ENCODE assay signal across 9 mouse cellular contexts in the genomic region with DNA sequence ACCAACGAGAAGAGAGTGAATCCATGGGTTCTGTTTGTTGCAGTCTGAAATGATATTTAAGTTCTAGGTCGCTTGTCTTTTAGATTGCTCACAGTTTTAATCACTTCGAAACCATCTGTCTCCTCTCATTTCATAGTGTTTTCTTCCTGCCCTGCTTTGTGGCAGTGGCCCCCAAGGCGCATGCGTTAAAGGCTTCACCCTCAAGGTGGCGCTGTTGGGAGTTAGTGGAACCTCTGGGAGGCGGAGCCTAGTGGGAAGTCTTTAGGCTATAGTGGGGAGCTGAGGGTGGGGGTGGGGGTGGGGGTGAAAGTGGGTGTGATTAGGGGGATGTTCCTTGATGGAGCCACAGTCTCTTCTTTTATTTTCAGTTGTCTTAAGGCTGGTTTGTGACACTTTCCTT.
DNase-seq lines count a peak whose midpoint lies in the region; ATAC-seq lines count a peak whose summit lies in the region.
"Had no signal": no experiment of that assay in that cellular context is flagged by ENCODE, and none has a peak within 500 bp of the region (broad histone marks: within the 10 kb centered on the region; RNA-seq: fewer than 3 reads in every experiment).

No protein-coding gene starts in this region.

- no peaks in the 10 kb centered on the region for H3K9me3 ChIP-seq in kidney, embryonic 14.5 days (ENCODE audit: control insufficient read depth, low read length)
- H3K9me3 ChIP-seq: limb, embryonic 13.5 days had no signal

- H3K36me3 ChIP-seq in kidney, embryonic 14.5 days (ENCODE audit: control insufficient read depth, insufficient read depth, low read length), result no peaks in the 10 kb centered on the region
- H3K36me3 ChIP-seq: limb, embryonic 13.5 days had no signal

- H3K4me1 ChIP-seq in kidney, embryonic 14.5 days (ENCODE audit: control insufficient read depth, insufficient read depth, low read length), result peaks cover 12% of the 10 kb centered on the region

- no peak overlapping the region for H3K4me2 ChIP-seq in kidney, embryonic 14.5 days (replicated peaks; ENCODE audit: low read depth, low read length)
- H3K4me2 ChIP-seq: limb, embryonic 13.5 days had no signal

- 55% methylated on average over 7 of the region's 7 CpGs for WGBS in kidney, embryonic 14.5 days

- H3K27me3 ChIP-seq in kidney, embryonic 14.5 days (ENCODE audit: control insufficient read depth, insufficient read depth, low read length), result peaks cover 2% of the 10 kb centered on the region

- H3K4me3 ChIP-seq in kidney, embryonic 14.5 days (ENCODE audit: low read length), result no peak overlapping the region
- H3K4me3 ChIP-seq: limb, embryonic 13.5 days had no signal

- no peak for ATAC-seq in kidney, embryonic 14.5 days (ENCODE audit: low FRiP score, low TSS enrichment)
- no peak for ATAC-seq in erythroblast, adult 5-6 weeks (replicated peaks; ENCODE audit: low FRiP score, poor library complexity, severe bottlenecking)

- no peak overlapping the region for H3K9ac ChIP-seq in kidney, embryonic 14.5 days (ENCODE audit: low read depth, low read length)
- H3K9ac ChIP-seq: limb, embryonic 13.5 days had no signal

- no peak overlapping the region for H3K27ac ChIP-seq in kidney, embryonic 14.5 days (ENCODE audit: low read depth, low read length)
- H3K27ac ChIP-seq: limb, embryonic 13.5 days had no signal

- DNase-seq in kidney, adult 18-20 months, result peak; percentile 39
- peak; percentile 80 for DNase-seq in R1 (ENCODE audit: low read depth, low spot score)
- DNase-seq in cerebellum, postnatal 25 days, result peak; percentile 39 to 71
- peak; percentile 26 to 76 for DNase-seq in kidney, postnatal 36 days
- peak; percentile 7 for DNase-seq in lung, postnatal 36 days
- DNase-seq in thymus, postnatal 4 days, result peak; percentile 65

Comparison
In these comparisons a context has a peak if more than half of its experiments do, and no peak if none do; other contexts are left out.
1. DNase-seq: peak in every context shown above with its lines; median percentile 80 in R1; 65 in thymus, postnatal 4 days; 55 in cerebellum, postnatal 25 days; 51 in kidney, postnatal 36 days; 39 in kidney, adult 18-20 months; 7 in lung, postnatal 36 days.